Mouse (Mus musculus) E14TG2a.4 (cell line): Measurements from ENCODE around the gene C9.

Source experiments
- CTCF ChIP-seq: conservative IDR thresholded peaks from 2 replicates; pipeline ENCODE4 v1.5.1; 2014; ENCODE audit warnings: low read length
- NANOG ChIP-seq: IDR thresholded peaks from 2 replicates; pipeline ENCODE4 v1.6.1; 2014; ENCODE audit warnings: borderline replicate concordance, low read length, mixed read lengths
- POU5F1 ChIP-seq: IDR thresholded peaks from 2 replicates; pipeline ENCODE4 v1.6.1; 2014; ENCODE audit warnings: low read length, borderline replicate concordance

DNA sequence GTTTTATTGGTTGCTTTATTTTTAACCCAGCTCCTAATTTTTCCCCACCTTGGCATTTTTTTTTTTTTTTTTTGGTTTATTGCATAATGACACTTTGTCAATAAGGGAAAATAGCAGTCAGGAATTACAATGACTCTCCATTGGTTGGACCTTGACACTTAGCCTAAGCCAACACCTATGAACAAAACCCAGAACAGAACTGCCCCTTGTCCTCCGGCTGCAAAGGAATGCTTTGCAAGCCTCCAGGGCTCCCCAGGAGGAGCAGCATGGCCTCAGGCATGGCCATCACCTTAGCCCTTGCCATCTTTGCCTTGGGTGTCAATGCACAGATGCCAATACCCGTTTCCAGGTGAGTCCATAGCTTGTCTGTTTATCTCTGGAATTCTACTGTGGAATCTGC lies at the start of gene C9:
- TF ChIP-seq CTCF (no peak), NANOG (no peak), POU5F1 (no peak)
